Mouse (Mus musculus): ENCODE measurements around the gene Pltp. TPM values are rescaled to one million over a fixed set of nuclear protein-coding genes. Genes with fewer than 3 reads are reported as not detected.

The Pltp gene
- polyA plus RNA-seq (2015; fragmentation: Illumina TruSeq; extraction: RNeasy Lipid Tissue Mini Kit (QIAGEN cat#74804); ENCODE audit: insufficient read depth, low read depth, low replicate concordance): 49.6 TPM

GRCm38 (mm10) chr2:164857101-164857821 lies at the start of gene Pltp:
Gene Pltp (minus strand): TSS chr2:164857711.

GRCm38 (mm10) chr2:164879228-164879567 lies 21.7 kb upstream of the Pltp start, which contains the start of gene Pcif1:
Gene Pcif1 (plus strand): TSS chr2:164879304.

GRCm38 (mm10) chr2:164833314-164833959 lies 24.1 kb downstream of the Pltp start, which contains the start of gene Neurl2:
Gene Neurl2 (minus strand): TSS chr2:164833456.

GRCm38 (mm10) chr2:164832748-164833301 lies 24.7 kb downstream of the Pltp start, which contains the start of gene Ctsa:
Gene Ctsa (plus strand): TSS chr2:164832873.

GRCm38 (mm10) chr2:164828437-164828836 lies 29.1 kb downstream of the Pltp start, which contains the start of gene Spata25:
Gene Spata25 (minus strand): TSS chr2:164828537.

GRCm38 (mm10) chr2:164822636-164823165 lies 34.8 kb downstream of the Pltp start, which contains the start of gene Zswim1:
Gene Zswim1 (plus strand): TSS chr2:164822686.

GRCm38 (mm10) chr2:164804533-164805331 lies 52.8 kb downstream of the Pltp start, which contains the start of the genes Acot8 and Zswim3:
Gene Acot8 (minus strand): TSS chr2:164804882.
Gene Zswim3 (plus strand): TSS chr2:164805098.

Other genes starting within 250 kb of the Pltp start
- not detected for gene Wfdc6b, start 244.2 kb downstream of the Pltp start, polyA plus RNA-seq (2015; fragmentation: Illumina TruSeq; extraction: RNeasy Lipid Tissue Mini Kit (QIAGEN cat#74804); ENCODE audit: insufficient read depth, low read depth, low replicate concordance)
- gene Wfdc8, start 244.1 kb downstream of the Pltp start, polyA plus RNA-seq (2015; fragmentation: Illumina TruSeq; extraction: RNeasy Lipid Tissue Mini Kit (QIAGEN cat#74804); ENCODE audit: insufficient read depth, low read depth, low replicate concordance): not detected
- 1.0 TPM for gene Wfdc16, start 218.9 kb downstream of the Pltp start, polyA plus RNA-seq (2015; fragmentation: Illumina TruSeq; extraction: RNeasy Lipid Tissue Mini Kit (QIAGEN cat#74804); ENCODE audit: insufficient read depth, low read depth, low replicate concordance)
- gene Wfdc10, start 201.7 kb downstream of the Pltp start, polyA plus RNA-seq (2015; fragmentation: Illumina TruSeq; extraction: RNeasy Lipid Tissue Mini Kit (QIAGEN cat#74804); ENCODE audit: insufficient read depth, low read depth, low replicate concordance): not detected
- gene Wfdc9, start 201.1 kb downstream of the Pltp start, polyA plus RNA-seq (2015; fragmentation: Illumina TruSeq; extraction: RNeasy Lipid Tissue Mini Kit (QIAGEN cat#74804); ENCODE audit: insufficient read depth, low read depth, low replicate concordance): not detected
- gene Wfdc11, start 183.6 kb downstream of the Pltp start, polyA plus RNA-seq (2015; fragmentation: Illumina TruSeq; extraction: RNeasy Lipid Tissue Mini Kit (QIAGEN cat#74804); ENCODE audit: insufficient read depth, low read depth, low replicate concordance): not detected
- gene Wfdc13, start 172.6 kb downstream of the Pltp start, polyA plus RNA-seq (2015; fragmentation: Illumina TruSeq; extraction: RNeasy Lipid Tissue Mini Kit (QIAGEN cat#74804); ENCODE audit: insufficient read depth, low read depth, low replicate concordance): not detected
- not detected for gene Spint4, start 159.2 kb downstream of the Pltp start, polyA plus RNA-seq (2015; fragmentation: Illumina TruSeq; extraction: RNeasy Lipid Tissue Mini Kit (QIAGEN cat#74804); ENCODE audit: insufficient read depth, low read depth, low replicate concordance)
- gene Spint5, start 142.4 kb downstream of the Pltp start, polyA plus RNA-seq (2015; fragmentation: Illumina TruSeq; extraction: RNeasy Lipid Tissue Mini Kit (QIAGEN cat#74804); ENCODE audit: insufficient read depth, low read depth, low replicate concordance): not detected
- gene Wfdc3, start 111.8 kb downstream of the Pltp start, polyA plus RNA-seq (2015; fragmentation: Illumina TruSeq; extraction: RNeasy Lipid Tissue Mini Kit (QIAGEN cat#74804); ENCODE audit: insufficient read depth, low read depth, low replicate concordance): 2.3 TPM
- 6.2 TPM for gene Dnttip1, start 111.7 kb downstream of the Pltp start, polyA plus RNA-seq (2015; fragmentation: Illumina TruSeq; extraction: RNeasy Lipid Tissue Mini Kit (QIAGEN cat#74804); ENCODE audit: insufficient read depth, low read depth, low replicate concordance)
- gene Ube2c, start 87.8 kb downstream of the Pltp start, polyA plus RNA-seq (2015; fragmentation: Illumina TruSeq; extraction: RNeasy Lipid Tissue Mini Kit (QIAGEN cat#74804); ENCODE audit: insufficient read depth, low read depth, low replicate concordance): not detected
- gene Tnnc2, start 77.7 kb downstream of the Pltp start, polyA plus RNA-seq (2015; fragmentation: Illumina TruSeq; extraction: RNeasy Lipid Tissue Mini Kit (QIAGEN cat#74804); ENCODE audit: insufficient read depth, low read depth, low replicate concordance): not detected
- 7.6 TPM for gene Snx21, start 71.9 kb downstream of the Pltp start, polyA plus RNA-seq (2015; fragmentation: Illumina TruSeq; extraction: RNeasy Lipid Tissue Mini Kit (QIAGEN cat#74804); ENCODE audit: insufficient read depth, low read depth, low replicate concordance)
- gene Acot8, start 52.8 kb downstream of the Pltp start, polyA plus RNA-seq (2015; fragmentation: Illumina TruSeq; extraction: RNeasy Lipid Tissue Mini Kit (QIAGEN cat#74804); ENCODE audit: insufficient read depth, low read depth, low replicate concordance): 3.7 TPM
- gene Zswim3, start 52.6 kb downstream of the Pltp start, polyA plus RNA-seq (2015; fragmentation: Illumina TruSeq; extraction: RNeasy Lipid Tissue Mini Kit (QIAGEN cat#74804); ENCODE audit: insufficient read depth, low read depth, low replicate concordance): 1.3 TPM
- 2.2 TPM for gene Zswim1, start 35.0 kb downstream of the Pltp start, polyA plus RNA-seq (2015; fragmentation: Illumina TruSeq; extraction: RNeasy Lipid Tissue Mini Kit (QIAGEN cat#74804); ENCODE audit: insufficient read depth, low read depth, low replicate concordance)
- gene Spata25, start 29.2 kb downstream of the Pltp start, polyA plus RNA-seq (2015; fragmentation: Illumina TruSeq; extraction: RNeasy Lipid Tissue Mini Kit (QIAGEN cat#74804); ENCODE audit: insufficient read depth, low read depth, low replicate concordance): not detected
- gene Ctsa, start 24.8 kb downstream of the Pltp start, polyA plus RNA-seq (2015; fragmentation: Illumina TruSeq; extraction: RNeasy Lipid Tissue Mini Kit (QIAGEN cat#74804); ENCODE audit: insufficient read depth, low read depth, low replicate concordance): 25.7 TPM
- 0.87 TPM for gene Neurl2, start 24.3 kb downstream of the Pltp start, polyA plus RNA-seq (2015; fragmentation: Illumina TruSeq; extraction: RNeasy Lipid Tissue Mini Kit (QIAGEN cat#74804); ENCODE audit: insufficient read depth, low read depth, low replicate concordance)
- gene Pcif1, start 21.6 kb upstream of the Pltp start, polyA plus RNA-seq (2015; fragmentation: Illumina TruSeq; extraction: RNeasy Lipid Tissue Mini Kit (QIAGEN cat#74804); ENCODE audit: insufficient read depth, low read depth, low replicate concordance): 14.1 TPM
- gene Zfp335, start 54.0 kb upstream of the Pltp start, polyA plus RNA-seq (2015; fragmentation: Illumina TruSeq; extraction: RNeasy Lipid Tissue Mini Kit (QIAGEN cat#74804); ENCODE audit: insufficient read depth, low read depth, low replicate concordance): 5.1 TPM
- gene Mmp9, start 83.1 kb upstream of the Pltp start, polyA plus RNA-seq (2015; fragmentation: Illumina TruSeq; extraction: RNeasy Lipid Tissue Mini Kit (QIAGEN cat#74804); ENCODE audit: insufficient read depth, low read depth, low replicate concordance): 6.0 TPM
- gene Slc12a5, start 103.1 kb upstream of the Pltp start, polyA plus RNA-seq (2015; fragmentation: Illumina TruSeq; extraction: RNeasy Lipid Tissue Mini Kit (QIAGEN cat#74804); ENCODE audit: insufficient read depth, low read depth, low replicate concordance): 2.0 TPM
- 8.9 TPM for gene Ncoa5, start 177.2 kb upstream of the Pltp start, polyA plus RNA-seq (2015; fragmentation: Illumina TruSeq; extraction: RNeasy Lipid Tissue Mini Kit (QIAGEN cat#74804); ENCODE audit: insufficient read depth, low read depth, low replicate concordance)
- gene Cd40, start 197.9 kb upstream of the Pltp start, polyA plus RNA-seq (2015; fragmentation: Illumina TruSeq; extraction: RNeasy Lipid Tissue Mini Kit (QIAGEN cat#74804); ENCODE audit: insufficient read depth, low read depth, low replicate concordance): not detected
- not detected for gene 1700025C18Rik, start 233.0 kb upstream of the Pltp start, polyA plus RNA-seq (2015; fragmentation: Illumina TruSeq; extraction: RNeasy Lipid Tissue Mini Kit (QIAGEN cat#74804); ENCODE audit: insufficient read depth, low read depth, low replicate concordance)